In the genomic region with DNA sequence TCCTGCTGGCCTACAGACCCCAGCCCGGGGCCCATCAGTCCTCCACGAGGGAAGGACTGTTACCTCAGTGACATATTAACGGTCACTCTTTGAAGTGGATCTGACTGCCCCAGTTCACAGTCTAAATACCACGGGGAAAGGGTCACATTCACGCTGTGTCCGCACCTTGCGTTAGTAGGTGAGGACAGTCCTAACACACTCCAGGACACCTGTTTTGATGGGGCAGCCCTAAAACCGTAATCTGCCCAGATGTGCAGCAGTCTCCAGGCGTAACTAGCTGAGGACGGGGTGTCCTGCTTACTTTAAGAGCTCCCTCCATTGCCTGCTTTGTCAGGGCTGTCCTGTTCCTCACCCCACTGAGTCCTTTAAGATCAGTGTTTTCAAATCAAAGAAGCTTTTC, we compare ENCODE assay signal across 14 mouse cellular contexts.
DNase-seq lines count a peak whose midpoint lies in the region; ATAC-seq and TF ChIP-seq lines count a peak whose summit lies in the region.
"Had no signal": no experiment of that assay in that cellular context is flagged by ENCODE, and none has a peak within 500 bp of the region (broad histone marks: within the 10 kb centered on the region; RNA-seq: fewer than 3 reads in every experiment).

No protein-coding gene starts in this region.

- peaks cover 8% of the 10 kb centered on the region; the same call in 1 of the 2 replicates for H3K27me3 ChIP-seq in forebrain, embryonic 10.5 days (ENCODE audit: poor library complexity, severe bottlenecking)
- no peaks in the 10 kb centered on the region; the same call in 1 of the 2 replicates for H3K27me3 ChIP-seq in forebrain, embryonic 14.5 days (replicated peaks; ENCODE audit: control insufficient read depth, insufficient read depth, low read length)
- H3K27me3 ChIP-seq in midbrain, embryonic 10.5 days (ENCODE audit: low read depth, poor library complexity, severe bottlenecking): peaks cover 6% of the 10 kb centered on the region; the same call in 1 of the 2 replicates
- peaks cover 5% of the 10 kb centered on the region for H3K27me3 ChIP-seq in midbrain, postnatal 0 days (ENCODE audit: insufficient read depth, low read length)
- no peaks in the 10 kb centered on the region for H3K27me3 ChIP-seq in limb, embryonic 11.5 days (ENCODE audit: control insufficient read depth, insufficient read depth, low read length)

- no peak overlapping the region for H3K4me3 ChIP-seq in forebrain, embryonic 10.5 days
- H3K4me3 ChIP-seq in forebrain, embryonic 14.5 days (ENCODE audit: low read depth, low read length): no peak overlapping the region
- no peak overlapping the region for H3K4me3 ChIP-seq in midbrain, embryonic 10.5 days
- no peak overlapping the region for H3K4me3 ChIP-seq in midbrain, postnatal 0 days (ENCODE audit: low read depth, low read length)
- H3K4me3 ChIP-seq in limb, embryonic 11.5 days (ENCODE audit: low read depth, low read length): no peak overlapping the region

- peaks cover 7% of the 10 kb centered on the region for H3K36me3 ChIP-seq in forebrain, embryonic 10.5 days (replicated peaks)
- H3K36me3 ChIP-seq in forebrain, embryonic 14.5 days (ENCODE audit: control insufficient read depth, insufficient read depth, low read length): no peaks in the 10 kb centered on the region
- H3K36me3 ChIP-seq in midbrain, embryonic 10.5 days: peaks cover 10% of the 10 kb centered on the region; the same call in 1 of the 2 replicates
- H3K36me3 ChIP-seq in midbrain, postnatal 0 days (ENCODE audit: insufficient read depth, low read length): no peaks in the 10 kb centered on the region
- no peaks in the 10 kb centered on the region for H3K36me3 ChIP-seq in limb, embryonic 11.5 days (ENCODE audit: control insufficient read depth, insufficient read depth, low read length)

- no peak for TF ChIP-seq CTCF in midbrain, postnatal 0 days (IDR thresholded peaks at IDR 0.05)

- H3K27ac ChIP-seq in forebrain, embryonic 10.5 days: peak overlapping the region; percentile 27; the same call in 1 of the 2 replicates
- no peak overlapping the region for H3K27ac ChIP-seq in forebrain, embryonic 14.5 days (ENCODE audit: low read depth, low read length)
- H3K27ac ChIP-seq in midbrain, embryonic 10.5 days (replicated peaks): peak overlapping the region; percentile 50
- no peak overlapping the region for H3K27ac ChIP-seq in midbrain, postnatal 0 days (ENCODE audit: low read depth, low read length)
- no peak overlapping the region for H3K27ac ChIP-seq in limb, embryonic 11.5 days (replicated peaks; ENCODE audit: low read depth, low read length)

- peaks cover 55% of the 10 kb centered on the region for H3K4me1 ChIP-seq in forebrain, embryonic 10.5 days
- H3K4me1 ChIP-seq in forebrain, embryonic 14.5 days (ENCODE audit: control insufficient read depth, insufficient read depth, low read length): peaks cover 20% of the 10 kb centered on the region; the same call in 1 of the 2 replicates
- H3K4me1 ChIP-seq in midbrain, embryonic 10.5 days: peaks cover 47% of the 10 kb centered on the region
- H3K4me1 ChIP-seq in midbrain, postnatal 0 days (ENCODE audit: insufficient read depth, low read length): no peaks in the 10 kb centered on the region
- peaks cover 13% of the 10 kb centered on the region for H3K4me1 ChIP-seq in limb, embryonic 11.5 days (ENCODE audit: control insufficient read depth, insufficient read depth, low read length)

- no peak for ATAC-seq in forebrain, embryonic 14.5 days
- ATAC-seq in midbrain, postnatal 0 days (ENCODE audit: low FRiP score): no peak
- 0 out of 2 replicates have a peak, but pooled peaks have one; percentile 26 for ATAC-seq in limb, embryonic 11.5 days (ENCODE audit: insufficient number of reproducible peaks, low FRiP score, low TSS enrichment, low read depth)
- ATAC-seq: forebrain, postnatal 0 days; lung, postnatal 0 days had no signal

- H3K9ac ChIP-seq in forebrain, embryonic 14.5 days (ENCODE audit: low read length): no peak overlapping the region
- H3K9ac ChIP-seq in midbrain, postnatal 0 days (replicated peaks; ENCODE audit: low read length, poor library complexity, severe bottlenecking): no peak overlapping the region
- no peak overlapping the region for H3K9ac ChIP-seq in limb, embryonic 11.5 days (ENCODE audit: low read length)
- H3K9ac ChIP-seq: forebrain, postnatal 0 days had no signal

- H3K4me2 ChIP-seq in forebrain, embryonic 14.5 days (ENCODE audit: low read length): no peak overlapping the region
- H3K4me2 ChIP-seq in midbrain, postnatal 0 days (ENCODE audit: low read depth, low read length, poor library complexity, severe bottlenecking): no peak overlapping the region
- H3K4me2 ChIP-seq in limb, embryonic 11.5 days (ENCODE audit: low read depth, severe bottlenecking): peak overlapping the region; percentile 10; the same call in 1 of the 2 replicates
- H3K4me2 ChIP-seq: heart, embryonic 11.5 days; liver, embryonic 11.5 days had no signal

- WGBS in forebrain, embryonic 10.5 days: 47% methylated on average over 10 of the region's 10 CpGs
- WGBS in forebrain, embryonic 14.5 days: 51% methylated on average over 10 of the region's 10 CpGs
- 38% methylated on average over 10 of the region's 10 CpGs for WGBS in midbrain, embryonic 10.5 days
- 38% methylated on average over 10 of the region's 10 CpGs for WGBS in midbrain, postnatal 0 days
- WGBS in limb, embryonic 11.5 days: 12% methylated on average over 10 of the region's 10 CpGs

- H3K9me3 ChIP-seq in forebrain, embryonic 10.5 days: peaks cover 9% of the 10 kb centered on the region
- H3K9me3 ChIP-seq in forebrain, embryonic 14.5 days (replicated peaks; ENCODE audit: control insufficient read depth, low read length): no peaks in the 10 kb centered on the region; the same call in 1 of the 2 replicates
- H3K9me3 ChIP-seq in midbrain, embryonic 10.5 days (replicated peaks): peaks cover 9% of the 10 kb centered on the region
- peaks cover 6% of the 10 kb centered on the region; the same call in 1 of the 2 replicates for H3K9me3 ChIP-seq in midbrain, postnatal 0 days (ENCODE audit: low read length)
- no peaks in the 10 kb centered on the region for H3K9me3 ChIP-seq in limb, embryonic 11.5 days (ENCODE audit: control insufficient read depth, low read length)

- DNase-seq in forebrain, embryonic 10.5 days (ENCODE audit: extremely low spot score, low spot score): no peak
- DNase-seq in forebrain, embryonic 14.5 days (ENCODE audit: low spot score): no peak
- no peak for DNase-seq in midbrain, embryonic 10.5 days (ENCODE audit: low spot score)
- no peak for DNase-seq in midbrain, postnatal 0 days (ENCODE audit: low spot score)
- peak; percentile 39 for DNase-seq in embryo, embryonic 11 days
- peak; percentile 48 for DNase-seq in limb, embryonic 11.5 days (ENCODE audit: low spot score)
- DNase-seq in adrenal gland, postnatal 36 days: no peak
- DNase-seq: gastrocnemius, postnatal 25 days; kidney, postnatal 14 days; layer of hippocampus, adult 9-11 months had no signal

Comparison
In these comparisons a context has a peak if more than half of its experiments do, and no peak if none do; other contexts are left out.
1. H3K27ac ChIP-seq: peak in forebrain, embryonic 10.5 days (single experiment) and midbrain, embryonic 10.5 days (single experiment); none in forebrain, embryonic 14.5 days (single experiment), midbrain, postnatal 0 days (single experiment) and limb, embryonic 11.5 days (single experiment).
2. DNase-seq: peak in embryo, embryonic 11 days (single experiment) and limb, embryonic 11.5 days (single experiment); none in forebrain, embryonic 10.5 days (single experiment), forebrain, embryonic 14.5 days (single experiment), midbrain, embryonic 10.5 days (single experiment), midbrain, postnatal 0 days (single experiment) and adrenal gland, postnatal 36 days (0 of 2).